Mouse (Mus musculus): ENCODE measurements around the gene Gnb3.
A peak's percentile ranks its signal among the peaks of the same experiment; 100 is the strongest.

DNA sequence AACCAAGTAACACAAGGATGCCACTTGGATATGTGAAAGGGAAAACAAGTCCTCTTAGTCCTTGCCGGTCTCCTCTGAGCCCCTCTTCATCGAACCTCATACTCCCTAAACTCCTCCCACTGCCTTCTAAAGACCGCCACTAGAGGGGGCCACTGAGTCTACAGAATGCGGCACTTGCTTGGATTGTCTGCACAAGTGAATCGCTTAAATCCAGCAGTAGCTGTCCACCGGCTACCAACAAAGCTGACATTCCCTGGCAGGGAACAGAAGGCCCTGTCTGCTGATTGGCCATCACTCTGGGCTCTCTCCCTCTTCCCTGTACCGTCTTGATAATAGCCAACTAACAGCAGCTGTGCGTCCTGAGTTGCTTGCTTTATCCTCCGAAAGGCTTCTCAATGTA lies 7.2 kb upstream of the Gnb3 start:
- TF ChIP-seq CTCF (IDR thresholded peaks at IDR 0.05; ENCODE audit: insufficient read depth, low read depth, low read length) (peak; percentile 23; the same call in 1 of the 2 replicates), POLR2A (IDR thresholded peaks at IDR 0.05; ENCODE audit: insufficient read depth, low read depth, low read length) (no peak)

Measured in olfactory bulb, adult 2 months (tissue).